Mouse (Mus musculus) testis, adult 2 months (tissue): ENCODE data around the gene Nanos3. TPM values are rescaled to one million over a fixed set of nuclear protein-coding genes. Genes with fewer than 3 reads are reported as not detected.

ENCODE experiments used
- H3K27ac ChIP-seq: fragments of 200-500 bp; 2 replicates; pipeline ENCODE4 v1.5.1; 2012; ENCODE audit warnings: low read depth, low read length; ENCODE audit not compliant: control insufficient read depth, insufficient read depth
- H3K27me3 ChIP-seq: fragments of 200-500 bp; 2 replicates; pipeline ENCODE4 v1.6.1; 2012; ENCODE audit warnings: mild to moderate bottlenecking, low read length, moderate library complexity; ENCODE audit not compliant: control insufficient read depth, insufficient read depth
- H3K36me3 ChIP-seq: fragments of 200-500 bp; 2 replicates; pipeline ENCODE4 v1.6.1; 2012; ENCODE audit warnings: mild to moderate bottlenecking, low read length; ENCODE audit not compliant: control insufficient read depth, insufficient read depth
- H3K4me1 ChIP-seq: fragments of 200-500 bp; 2 replicates; pipeline ENCODE4 v1.6.1; 2012; ENCODE audit warnings: low read length; ENCODE audit not compliant: control insufficient read depth, insufficient read depth
- H3K4me3 ChIP-seq: fragments of 200-500 bp; 2 replicates; pipeline ENCODE4 v1.5.1; 2012; ENCODE audit warnings: low read depth, mild to moderate bottlenecking, low read length, moderate library complexity, mixed read lengths; ENCODE audit not compliant: control insufficient read depth
- CTCF ChIP-seq: fragments of 200-500 bp; IDR thresholded peaks from 2 replicates; pipeline ENCODE4 v1.5.1; 2012; ENCODE audit warnings: low read depth, mild to moderate bottlenecking, inconsistent platforms, low read length, moderate library complexity; ENCODE audit not compliant: control insufficient read depth, insufficient read depth, insufficient replicate concordance
- POLR2A ChIP-seq: fragments of 200-500 bp; IDR thresholded peaks from 2 replicates; pipeline ENCODE4 v1.6.1; 2012; ENCODE audit warnings: low read depth, mild to moderate bottlenecking, inconsistent platforms, low read length, moderate library complexity; ENCODE audit not compliant: control insufficient read depth
- polyA plus RNA-seq: library from polyadenylated mRNA; depleted of rRNA; stranded (reverse); fragments of >200 nt; gene quantifications from 2 replicates; pipeline ENCODE4 v1.2.3, GENCODE M21; 2012

The Nanos3 gene
- polyA plus RNA-seq, 1 experiment: 1.6 TPM

DNA sequence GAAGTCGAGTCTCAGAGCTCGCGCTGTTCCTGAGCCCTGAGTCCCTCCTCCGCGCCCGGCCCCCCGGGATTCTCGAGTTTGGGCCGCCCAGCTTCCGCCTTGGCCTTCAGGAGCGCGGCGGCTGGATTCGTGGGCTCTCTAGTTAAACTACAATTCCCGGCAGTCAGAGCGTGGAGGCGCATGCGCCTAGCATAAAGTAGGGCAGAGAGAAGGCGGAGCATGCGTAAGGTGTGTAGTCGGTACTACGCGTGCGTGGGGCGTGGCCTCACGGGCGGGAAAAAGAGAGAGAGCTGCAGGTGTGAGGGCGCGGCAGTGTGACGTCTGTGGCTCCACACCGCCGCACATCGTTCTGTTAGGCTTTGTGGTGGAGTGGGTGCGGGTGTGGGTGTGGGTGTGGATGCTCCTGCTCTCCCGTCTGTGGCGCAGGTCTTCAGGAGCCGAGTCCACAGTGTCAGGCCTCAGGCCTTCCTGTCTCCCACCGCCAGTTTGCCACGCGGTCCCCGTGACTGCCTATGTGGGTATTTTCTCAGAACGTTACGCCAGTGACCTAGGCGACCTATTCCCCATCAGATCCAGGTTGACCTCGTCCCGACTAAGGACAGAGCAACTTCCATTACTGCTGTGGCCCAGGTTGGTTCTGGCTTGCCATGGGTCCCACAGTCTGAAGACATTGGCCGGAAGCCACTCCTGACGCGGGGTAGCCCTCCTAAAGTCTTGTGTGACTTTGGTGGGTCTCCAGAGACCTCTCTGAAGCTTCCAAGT is 37.1 kb downstream of the Nanos3 start, which contains the start of the genes Cc2d1a and 4930432K21Rik:
TSS of gene Cc2d1a (minus strand) at position 168 of the 762 bp plus-strand sequence.
TSS of gene 4930432K21Rik (plus strand) at position 257 of the 762 bp plus-strand sequence.
- Histone ChIP-seq H3K36me3 (no peaks in the 10 kb centered on the region; the same call in 1 of the 2 replicates), H3K27ac (peak within 1 kb of the TSS; percentile 82), H3K27me3 (no peaks in the 10 kb centered on the region), H3K4me3 (peak within 1 kb of the TSS; percentile 89), H3K4me1 (peaks cover 6% of the 10 kb centered on the region)
- peak; percentile 93; the same call in 1 of the 2 replicates for TF ChIP-seq POLR2A
- TF ChIP-seq CTCF: no peak

DNA sequence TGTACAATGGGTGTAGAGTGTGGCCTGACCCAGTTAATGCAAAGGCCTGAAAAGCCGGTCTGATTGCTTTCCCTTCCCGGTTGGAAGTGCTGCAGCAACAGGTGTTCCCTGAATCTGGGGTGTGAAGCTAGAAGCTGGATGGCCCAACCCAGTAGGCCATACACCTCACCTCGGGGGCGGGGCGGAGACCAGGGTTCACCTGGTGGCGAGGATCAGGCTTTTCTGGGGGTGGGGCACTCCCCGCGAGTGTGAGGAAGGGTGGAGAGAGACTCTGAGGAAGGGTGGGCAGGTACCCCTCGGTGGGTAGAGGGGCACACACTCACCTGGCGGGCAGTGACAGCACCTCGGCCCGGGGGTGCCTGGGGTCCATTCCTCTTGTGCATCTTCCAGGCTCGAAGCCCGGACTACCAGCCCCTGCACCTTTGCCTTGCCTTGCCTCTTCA is 37.7 kb downstream of the Nanos3 start:
- Histone ChIP-seq H3K36me3 (no peaks in the 10 kb centered on the region; the same call in 1 of the 2 replicates), H3K4me3 (peak overlapping the region; percentile 89), H3K27me3 (no peaks in the 10 kb centered on the region), H3K4me1 (peaks cover 6% of the 10 kb centered on the region), H3K27ac (peak overlapping the region; percentile 30)
- TF ChIP-seq CTCF: no peak
- no peak for TF ChIP-seq POLR2A

DNA sequence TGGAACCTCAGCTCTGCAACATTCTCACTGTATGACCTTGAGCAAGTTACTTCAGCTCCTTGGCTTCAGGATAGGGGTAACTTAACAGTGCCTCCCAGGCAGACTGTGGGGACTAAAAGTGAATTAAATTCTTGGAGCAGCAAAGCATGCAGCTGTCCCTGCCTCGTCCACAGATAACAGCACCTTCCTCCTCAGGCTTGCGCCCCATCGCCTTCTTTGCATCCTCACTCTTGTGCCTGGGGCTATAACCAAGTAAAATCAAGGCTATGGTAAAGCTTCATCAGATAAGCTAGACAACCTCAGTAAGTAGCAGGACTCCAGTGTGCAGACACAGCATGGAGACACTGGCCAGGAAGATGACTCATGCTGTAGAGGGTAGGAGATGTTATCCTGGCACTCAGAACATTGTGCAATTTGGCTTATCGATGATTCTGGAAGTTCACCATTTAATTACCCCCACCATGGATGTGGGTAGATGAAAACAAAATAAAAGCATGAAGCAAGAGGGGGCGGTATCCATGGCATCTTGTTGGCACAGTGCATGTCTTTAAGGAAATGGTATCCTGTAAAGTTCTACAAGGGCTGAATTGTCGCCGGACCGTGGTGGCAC is 40.3 kb downstream of the Nanos3 start:
- no peaks in the 10 kb centered on the region; the same call in 1 of the 2 replicates for H3K36me3 ChIP-seq
- no peak overlapping the region for H3K27ac ChIP-seq
- peaks cover 6% of the 10 kb centered on the region for H3K4me1 ChIP-seq
- H3K27me3 ChIP-seq: no peaks in the 10 kb centered on the region
- H3K4me3 ChIP-seq: no peak overlapping the region
- TF ChIP-seq CTCF (no peak), POLR2A (no peak)

DNA sequence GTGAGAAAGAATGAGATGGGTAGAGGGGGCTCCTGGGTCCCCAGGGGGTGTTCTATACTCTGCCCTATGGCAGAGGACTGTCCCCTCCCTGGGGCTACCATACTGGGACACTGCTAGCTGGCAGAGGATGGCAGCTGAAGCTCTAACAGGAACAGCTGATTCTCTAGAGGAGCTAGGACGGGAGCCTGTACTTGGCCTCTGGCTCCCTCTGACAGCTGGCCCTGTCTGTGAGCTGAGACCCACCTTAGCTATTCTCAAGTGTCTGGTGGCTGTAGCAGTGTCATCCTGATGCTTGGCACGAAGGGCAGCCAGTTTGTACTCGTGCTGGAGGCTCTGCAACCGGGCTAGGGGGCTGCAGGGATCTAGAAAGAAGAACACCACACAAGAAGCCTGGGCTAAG is 44.2 kb downstream of the Nanos3 start:
- Histone ChIP-seq H3K36me3 (no peaks in the 10 kb centered on the region; the same call in 1 of the 2 replicates), H3K4me1 (no peaks in the 10 kb centered on the region), H3K27me3 (no peaks in the 10 kb centered on the region), H3K27ac (no peak overlapping the region), H3K4me3 (no peak overlapping the region)
- TF ChIP-seq CTCF (no peak), POLR2A (no peak)

DNA sequence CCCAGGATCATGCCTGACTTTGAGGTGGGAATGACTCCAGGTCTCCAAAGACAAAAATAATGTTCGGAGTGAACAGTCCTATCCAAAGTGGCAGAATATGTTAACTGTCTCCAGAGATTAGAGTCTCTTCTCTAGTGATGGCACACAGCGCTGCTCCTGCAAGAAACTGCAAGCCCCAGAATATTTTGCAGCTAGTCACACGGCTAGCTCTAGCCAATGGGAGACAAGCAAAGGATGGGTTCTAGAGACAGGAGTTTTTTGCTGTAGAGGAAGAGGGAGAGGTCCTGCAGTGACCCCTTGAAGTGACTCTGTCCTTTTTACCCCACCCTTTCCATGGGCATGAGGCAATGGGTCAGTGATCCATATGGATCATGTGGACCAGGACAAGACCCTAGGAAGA is 47.2 kb downstream of the Nanos3 start:
- Histone ChIP-seq H3K4me3 (no peak overlapping the region), H3K36me3 (no peaks in the 10 kb centered on the region; the same call in 1 of the 2 replicates), H3K4me1 (no peaks in the 10 kb centered on the region), H3K27me3 (no peaks in the 10 kb centered on the region), H3K27ac (no peak overlapping the region)
- no peak for TF ChIP-seq CTCF
- TF ChIP-seq POLR2A: no peak

DNA sequence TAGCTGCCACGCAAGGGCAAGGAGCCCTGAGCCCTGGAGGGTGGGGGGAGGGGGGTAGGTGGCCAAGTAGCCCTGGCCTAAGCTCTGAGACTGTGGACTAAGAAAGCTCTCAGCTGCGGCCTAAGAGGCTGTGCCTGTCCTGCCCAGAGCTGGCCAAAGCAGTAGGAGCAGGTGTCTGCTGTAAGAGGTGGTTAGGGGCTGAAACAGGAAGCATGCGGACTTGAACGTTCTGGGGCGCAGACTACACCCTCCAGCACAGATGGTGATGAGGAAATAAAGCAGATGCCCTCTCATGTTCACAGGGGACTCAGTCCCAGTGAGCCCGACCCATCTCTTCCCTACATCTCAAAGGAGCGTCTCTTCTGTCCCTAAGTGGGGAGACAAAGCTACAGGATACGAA is 52.8 kb downstream of the Nanos3 start:
- Histone ChIP-seq H3K36me3 (no peaks in the 10 kb centered on the region; the same call in 1 of the 2 replicates), H3K27me3 (no peaks in the 10 kb centered on the region), H3K4me1 (peaks cover 4% of the 10 kb centered on the region), H3K4me3 (no peak overlapping the region), H3K27ac (no peak overlapping the region)
- TF ChIP-seq POLR2A (no peak), CTCF (no peak)

DNA sequence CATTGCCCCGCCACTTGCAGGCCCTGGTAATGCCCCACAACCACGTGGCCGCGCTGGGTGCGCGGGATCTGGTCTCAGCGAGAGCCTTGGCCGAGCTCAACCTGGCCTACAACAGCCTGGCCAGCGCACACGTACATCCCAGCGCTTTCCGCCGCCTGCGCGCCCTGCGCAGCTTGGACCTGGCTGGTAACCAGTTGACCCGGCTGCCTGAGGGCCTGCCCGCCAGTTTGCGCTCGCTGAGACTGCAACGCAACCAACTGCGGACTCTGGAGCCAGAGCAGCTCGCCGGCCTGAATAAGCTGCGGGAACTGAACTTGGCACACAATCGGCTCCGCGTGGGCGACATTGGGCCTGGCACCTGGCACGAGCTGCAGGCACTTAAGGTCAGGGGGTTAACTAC is 54.2 kb downstream of the Nanos3 start:
- Histone ChIP-seq H3K27ac (no peak overlapping the region), H3K4me1 (peaks cover 4% of the 10 kb centered on the region), H3K36me3 (no peaks in the 10 kb centered on the region; the same call in 1 of the 2 replicates), H3K27me3 (no peaks in the 10 kb centered on the region), H3K4me3 (no peak overlapping the region)
- no peak for TF ChIP-seq CTCF
- no peak for TF ChIP-seq POLR2A
